Mouse (Mus musculus) liver, embryonic 11.5 days (tissue): Measurements from ENCODE around the gene Cyp4b1. TPM values are rescaled to one million over a fixed set of nuclear protein-coding genes. Genes with fewer than 3 reads are reported as not detected.

Experiments
- ATAC-seq: fragments of 200-750 bp; cut with Nextera tagmentation; replicated peaks from 2 replicates; pipeline ENCODE4 v1.8.0; 2017; ENCODE audit warnings: moderate number of reproducible peaks, mild to moderate bottlenecking, moderate TSS enrichment, moderate library complexity; ENCODE audit not compliant: low FRiP score
- DNase-seq: peaks from one replicate; pipeline ENCODE4 v3.0.0-alpha.2; 2017; ENCODE audit warnings: low spot score
- H3K27ac ChIP-seq: fragments of 300-500 bp; sonication (generic); 2 replicates; pipeline ENCODE4 v1.5.1; 2014; ENCODE audit warnings: mild to moderate bottlenecking, low read depth, low read length, control low read depth
- H3K27me3 ChIP-seq: fragments of 300-500 bp; sonication (generic); replicated peaks from 2 replicates; pipeline ENCODE4 v1.6.1; 2014; ENCODE audit warnings: low read length, mixed read lengths; ENCODE audit not compliant: control insufficient read depth, insufficient read depth
- H3K36me3 ChIP-seq: fragments of 300-500 bp; sonication (generic); 2 replicates; pipeline ENCODE4 v1.6.1; 2014; ENCODE audit warnings: mild to moderate bottlenecking, low read length, moderate library complexity, mixed read lengths; ENCODE audit not compliant: control insufficient read depth, insufficient read depth
- H3K4me1 ChIP-seq: fragments of 300-500 bp; sonication (generic); replicated peaks from 2 replicates; pipeline ENCODE4 v1.6.1; 2014; ENCODE audit warnings: low read length, mixed read lengths; ENCODE audit not compliant: control insufficient read depth, insufficient read depth
- H3K4me2 ChIP-seq: fragments of 300-500 bp; sonication (generic); 2 replicates; pipeline ENCODE4 v1.6.1; 2014; ENCODE audit warnings: mild to moderate bottlenecking, control low read depth, moderate library complexity
- H3K4me3 ChIP-seq: fragments of 300-500 bp; sonication (generic); 2 replicates; pipeline ENCODE4 v1.5.1; 2014; ENCODE audit warnings: low read depth, low read length, control low read depth
- H3K9ac ChIP-seq: fragments of 300-500 bp; sonication (generic); 2 replicates; pipeline ENCODE4 v1.6.1; 2014; ENCODE audit warnings: low read depth, low read length, control low read depth
- H3K9me3 ChIP-seq: fragments of 300-500 bp; sonication (generic); 2 replicates; pipeline ENCODE4 v1.6.1; 2016; ENCODE audit warnings: low read length, inconsistent platforms, mixed read lengths; ENCODE audit not compliant: control insufficient read depth
- WGBS: fragments of 180-500 bp; shearing (Covaris S2); extraction: QIAGEN DNeasy Blood & Tissue Kit; methylation state at CpG from one replicate; pipeline ENCODE4 v1.1.7; 2014; 5-methylcytosine and 5-hydroxymethylcytosine counted together
- polyA plus RNA-seq: library from polyadenylated mRNA; unstranded; fragments of >200 nt; fragmentation: Nextera tagmentation; extraction: Ambion mirVana; gene quantifications from 2 replicates; pipeline ENCODE4 v1.2.1, GENCODE M21; 2014

The Cyp4b1 gene
- polyA plus RNA-seq, 1 experiment from 2014 or later: 0.71 TPM

GRCm38 (mm10) chr4:115575776-115576175, 71.7 kb downstream of the Cyp4b1 start:
- ATAC-seq: no peak
- no peak for DNase-seq
- no peaks in the 10 kb centered on the region for H3K27me3 ChIP-seq

DNA sequence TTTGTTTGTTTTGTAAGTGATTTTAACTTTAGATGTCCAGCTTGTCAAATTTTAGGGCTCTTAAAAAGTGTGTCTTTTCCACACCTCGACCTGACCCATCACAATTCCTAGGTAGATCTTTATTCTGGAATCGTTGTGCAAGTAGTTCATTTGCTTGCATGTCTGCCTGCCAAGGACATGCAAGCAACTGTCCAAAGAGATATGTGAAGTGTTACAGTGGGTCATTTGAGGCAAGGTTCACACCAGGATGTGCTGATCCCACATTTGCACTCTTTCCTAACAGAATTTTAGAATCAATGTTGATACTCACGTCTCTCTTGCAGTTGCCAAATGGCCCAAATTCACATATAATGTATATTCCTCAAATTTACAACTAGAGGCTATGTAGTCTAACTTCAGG, 72.3 kb downstream of the Cyp4b1 start:
- ATAC-seq (no peak), DNase-seq (no peak)
- H3K27me3 ChIP-seq: no peaks in the 10 kb centered on the region
- no peak overlapping the region for H3K9ac ChIP-seq
- H3K27ac ChIP-seq: no peak overlapping the region
- no peaks in the 10 kb centered on the region for H3K36me3 ChIP-seq
- H3K4me1 ChIP-seq: no peaks in the 10 kb centered on the region
- 74% methylated on average over 3 of the region's 3 CpGs for WGBS
- H3K4me3 ChIP-seq: no peak overlapping the region
- H3K9me3 ChIP-seq: no peaks in the 10 kb centered on the region
- no peak overlapping the region for H3K4me2 ChIP-seq

More at GRCm38 (mm10) chr4:115575776-115576175, 71.7 kb downstream of the Cyp4b1 start:
- Histone ChIP-seq H3K27ac (no peak overlapping the region), H3K4me3 (no peak overlapping the region), H3K36me3 (no peaks in the 10 kb centered on the region), H3K9ac (no peak overlapping the region), H3K4me1 (no peaks in the 10 kb centered on the region), H3K4me2 (no peak overlapping the region), H3K9me3 (no peaks in the 10 kb centered on the region)
- 74% methylated on average over 2 of the region's 2 CpGs for WGBS

Other genes starting within 250 kb of the Cyp4b1 start
- not detected in 2 replicates for gene Cyp4a12b, start 236.1 kb downstream of the Cyp4b1 start, polyA plus RNA-seq
- not detected in 2 replicates for gene Cyp4a30b, start 195.1 kb downstream of the Cyp4b1 start, polyA plus RNA-seq
- gene Cyp4a14, start 151.6 kb downstream of the Cyp4b1 start, polyA plus RNA-seq: not detected in 2 replicates
- not detected in 2 replicates for gene Cyp4a10, start 129.5 kb downstream of the Cyp4b1 start, polyA plus RNA-seq
- not detected in 2 replicates for gene Cyp4a31, start 84.1 kb downstream of the Cyp4b1 start, polyA plus RNA-seq
- gene Cyp4a32, start 46.8 kb downstream of the Cyp4b1 start, polyA plus RNA-seq: not detected in 2 replicates
- 34.9 and 38.7 TPM in 2 replicates for gene Efcab14, start 90.0 kb upstream of the Cyp4b1 start, polyA plus RNA-seq
- gene Tex38, start 133.3 kb upstream of the Cyp4b1 start, polyA plus RNA-seq: 0.22 TPM in 1 of 2 replicates, not detected in the other
- gene Atpaf1, start 137.1 kb upstream of the Cyp4b1 start, polyA plus RNA-seq: 42.1 and 48.7 TPM in 2 replicates
- 9.7 and 9.8 TPM in 2 replicates for gene Mob3c, start 180.4 kb upstream of the Cyp4b1 start, polyA plus RNA-seq
- gene Mknk1, start 191.5 kb upstream of the Cyp4b1 start, polyA plus RNA-seq: 43.8 and 46.9 TPM in 2 replicates
- gene Kncn, start 236.7 kb upstream of the Cyp4b1 start, polyA plus RNA-seq: not detected in 2 replicates
- gene 6430628N08Rik, start 242.9 kb upstream of the Cyp4b1 start, polyA plus RNA-seq: not detected in 2 replicates